Mouse (Mus musculus): ENCODE measurements around the gene Ccdc187.

- TF ChIP-seq CTCF (conservative IDR thresholded peaks at IDR 0.05; ENCODE audit: insufficient read depth, insufficient read length, low read depth, low read length) (no peak), POLR2A (IDR thresholded peaks at IDR 0.05; ENCODE audit: low read depth, low read length) (no peak)
Measured at GRCm38 (mm10) chr2:26194552-26195339, 99.6 kb downstream of the Ccdc187 start.

All from kidney, adult 2 months (tissue).